Mouse (Mus musculus) megakaryocyte-erythroid progenitor cell, adult 5-6 weeks (primary cell): ENCODE measurements around the gene Sufu. TPM values are rescaled to one million over a fixed set of nuclear protein-coding genes. Genes with fewer than 3 reads are reported as not detected.

Source experiments
- ATAC-seq: replicated peaks from 2 replicates; pipeline ENCODE4 v1.8.0; 2016; ENCODE audit warnings: mild to moderate bottlenecking, inconsistent platforms; ENCODE audit not compliant: severe bottlenecking, poor library complexity, low FRiP score, low TSS enrichment
- total RNA-seq, 2 experiments: library from RNA; stranded (forward) in 1 of 2; stranded (reverse) in 1 of 2; fragments of 200-1000, 215-1000 nt in 1 of 2; fragments of >200 nt in 1 of 2; fragmentation: Nextera tagmentation in 1 of 2; gene quantifications; 2 replicates each; pipeline ENCODE4 v1.2.3; 2014 to 2017

The Sufu gene
- total RNA-seq (2014; fragmentation: Nextera tagmentation) (16.3 and 19.9 TPM in 2 replicates), total RNA-seq (2017) (4.5 and 7.4 TPM in 2 replicates)

- ATAC-seq = peak; percentile 86
These were observed at the start of gene Sufu for GRCm38 (mm10) chr19:46396686-46397435. Sufu (plus strand) TSS chr19:46396896.

GRCm38 (mm10) chr19:46347146-46347545 is 49.5 kb upstream of the Sufu start:
- no peak for ATAC-seq

- peak; percentile 7; the same call in 1 of the 2 replicates for ATAC-seq
These were observed 48.6 kb upstream of the Sufu start for GRCm38 (mm10) chr19:46347936-46348668.

GRCm38 (mm10) chr19:46348761-46349458 is 47.8 kb upstream of the Sufu start:
- peak; percentile 56 for ATAC-seq

- ATAC-seq = no peak
These were observed 47.1 kb upstream of the Sufu start for GRCm38 (mm10) chr19:46349550-46349949.

- ATAC-seq = no peak
These were observed 46.3 kb upstream of the Sufu start, which contains the start of gene 2310034G01Rik for GRCm38 (mm10) chr19:46350168-46350932. 2310034G01Rik (minus strand) TSS chr19:46350302.

- peak; percentile 88 for ATAC-seq
These were observed 40.0 kb upstream of the Sufu start for GRCm38 (mm10) chr19:46356701-46357138.

GRCm38 (mm10) chr19:46357344-46358280 is 39.1 kb upstream of the Sufu start:
- peak; percentile 58 for ATAC-seq

GRCm38 (mm10) chr19:46358381-46358780 is 38.3 kb upstream of the Sufu start:
- no peak for ATAC-seq

GRCm38 (mm10) chr19:46362104-46362503 is 34.6 kb upstream of the Sufu start:
- no peak for ATAC-seq

- ATAC-seq = 0 out of 2 replicates have a peak, but pooled peaks have one; percentile 18
These were observed 33.2 kb upstream of the Sufu start for GRCm38 (mm10) chr19:46363294-46364009.

GRCm38 (mm10) chr19:46367798-46368590 is 28.7 kb upstream of the Sufu start:
- ATAC-seq = no peak

GRCm38 (mm10) chr19:46369204-46369603 is 27.5 kb upstream of the Sufu start:
- ATAC-seq = peak; percentile 83

- no peak for ATAC-seq
These were observed 22.1 kb upstream of the Sufu start for GRCm38 (mm10) chr19:46374477-46375088.

GRCm38 (mm10) chr19:46375489-46375888 is 21.2 kb upstream of the Sufu start:
- no peak for ATAC-seq

GRCm38 (mm10) chr19:46375891-46376290 is 20.8 kb upstream of the Sufu start:
- ATAC-seq = no peak
